Mouse (Mus musculus): ENCODE results near the gene Stxbp1. TPM values are rescaled to one million over a fixed set of nuclear protein-coding genes. Genes with fewer than 3 reads are reported as not detected.

Gene Stxbp1
- polyA plus RNA-seq, 1 experiment from 2014 or later, result 22.3 TPM

GRCm38 (mm10) chr2:32784048-32784681 lies 62.9 kb downstream of the Stxbp1 start, which contains the start of gene Cfap157:
TSS of gene Cfap157 (minus strand) at chr2:32784428.
- no peak for ATAC-seq (ENCODE audit: insufficient number of reproducible peaks, low FRiP score, low TSS enrichment, low read depth)
- Histone ChIP-seq H3K9ac (no peak within 1 kb of the TSS), H3K27me3 (no peaks in the 10 kb centered on the region), H3K4me1 (no peaks in the 10 kb centered on the region), H3K9me3 (replicated peaks) (no peaks in the 10 kb centered on the region), H3K27ac (replicated peaks) (no peak within 1 kb of the TSS), H3K4me3 (replicated peaks) (no peak within 1 kb of the TSS), H3K36me3 (no peaks in the 10 kb centered on the region), H3K4me2 (replicated peaks) (no peak within 1 kb of the TSS)
- 46% methylated on average over 4 of the region's 4 CpGs for WGBS

DNA sequence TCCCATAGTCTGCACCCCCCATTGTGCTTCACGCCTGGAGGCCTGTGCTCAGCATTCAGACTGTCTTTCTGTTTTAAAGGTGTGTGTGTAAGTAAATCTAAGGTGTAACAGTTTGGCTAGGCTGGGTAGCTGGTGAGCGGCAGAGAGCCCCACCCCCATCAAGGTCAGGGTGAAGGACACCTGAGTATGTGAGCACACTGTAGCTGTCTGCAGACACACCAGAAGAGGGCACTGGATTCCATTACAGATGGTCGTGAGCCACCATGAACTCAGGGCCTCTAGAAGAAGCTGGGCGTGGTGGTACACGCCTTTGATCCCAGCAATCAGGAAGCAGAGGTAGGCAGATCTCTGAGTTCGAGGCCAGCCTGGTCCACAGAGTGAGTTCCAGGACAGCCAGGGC lies 65.3 kb downstream of the Stxbp1 start:
- H3K27me3 ChIP-seq, result no peaks in the 10 kb centered on the region
- H3K4me1 ChIP-seq, result no peaks in the 10 kb centered on the region
- no peak overlapping the region for H3K4me3 ChIP-seq (replicated peaks)
- WGBS, result 68% methylated on average over 6 of the region's 6 CpGs
- no peak overlapping the region for H3K9ac ChIP-seq
- no peaks in the 10 kb centered on the region for H3K36me3 ChIP-seq
- H3K9me3 ChIP-seq (replicated peaks), result no peaks in the 10 kb centered on the region
- no peak for ATAC-seq (ENCODE audit: insufficient number of reproducible peaks, low FRiP score, low TSS enrichment, low read depth)
- H3K4me2 ChIP-seq (replicated peaks), result no peak overlapping the region
- H3K27ac ChIP-seq (replicated peaks), result no peak overlapping the region

DNA sequence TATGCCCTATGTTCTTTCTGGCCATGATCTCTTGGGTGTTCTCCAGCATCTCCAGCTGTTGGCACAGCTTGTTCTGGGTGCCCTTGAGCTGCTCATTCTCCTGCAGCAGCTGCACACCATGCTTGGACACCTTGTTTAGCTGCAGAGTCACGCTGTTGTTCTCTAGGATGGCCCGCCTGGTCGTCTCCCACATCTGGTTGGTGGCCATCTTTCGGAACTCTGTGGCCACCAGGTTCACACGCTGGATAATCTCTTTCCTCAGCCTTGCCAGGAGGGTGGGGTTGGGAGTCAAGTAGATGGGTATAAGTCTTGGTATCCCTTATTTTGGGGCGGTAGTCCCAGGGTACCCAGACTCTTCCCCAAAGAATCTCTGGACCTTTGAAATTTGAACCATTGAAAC lies 67.3 kb downstream of the Stxbp1 start:
- no peak for ATAC-seq (ENCODE audit: insufficient number of reproducible peaks, low FRiP score, low TSS enrichment, low read depth)
- H3K36me3 ChIP-seq, result no peaks in the 10 kb centered on the region
- H3K4me3 ChIP-seq (replicated peaks), result no peak overlapping the region
- H3K27ac ChIP-seq (replicated peaks), result no peak overlapping the region
- no peaks in the 10 kb centered on the region for H3K27me3 ChIP-seq
- WGBS, result 91% methylated on average over 6 of the region's 6 CpGs
- no peak overlapping the region for H3K4me2 ChIP-seq (replicated peaks)
- no peaks in the 10 kb centered on the region for H3K9me3 ChIP-seq (replicated peaks)
- H3K4me1 ChIP-seq, result peaks cover 12% of the 10 kb centered on the region
- H3K9ac ChIP-seq, result no peak overlapping the region

- no peak for ATAC-seq (ENCODE audit: insufficient number of reproducible peaks, low FRiP score, low TSS enrichment, low read depth)
- H3K27me3 ChIP-seq, result no peaks in the 10 kb centered on the region
- H3K36me3 ChIP-seq, result no peaks in the 10 kb centered on the region
- no peak overlapping the region for H3K9ac ChIP-seq
- no peaks in the 10 kb centered on the region for H3K9me3 ChIP-seq (replicated peaks)
- H3K4me3 ChIP-seq (replicated peaks), result no peak overlapping the region
- WGBS, result 14% methylated on average over 8 of the region's 8 CpGs
- no peak overlapping the region for H3K27ac ChIP-seq (replicated peaks)
- H3K4me2 ChIP-seq (replicated peaks), result no peak overlapping the region
- H3K4me1 ChIP-seq, result peaks cover 12% of the 10 kb centered on the region
Observed at GRCm38 (mm10) chr2:32779131-32779530, 67.9 kb downstream of the Stxbp1 start.

- ATAC-seq (ENCODE audit: insufficient number of reproducible peaks, low FRiP score, low TSS enrichment, low read depth), result no peak
- H3K9ac ChIP-seq, result no peak overlapping the region
Observed at GRCm38 (mm10) chr2:32778081-32778480, 69.0 kb downstream of the Stxbp1 start.

GRCm38 (mm10) chr2:32776192-32776591 lies 70.9 kb downstream of the Stxbp1 start:
- Histone ChIP-seq H3K4me1 (peaks cover 12% of the 10 kb centered on the region), H3K27me3 (no peaks in the 10 kb centered on the region; the same call in 1 of the 2 replicates), H3K27ac (replicated peaks) (no peak overlapping the region), H3K9ac (peak overlapping the region; percentile 13), H3K9me3 (replicated peaks) (no peaks in the 10 kb centered on the region), H3K4me3 (replicated peaks) (peak overlapping the region; percentile 81), H3K36me3 (no peaks in the 10 kb centered on the region), H3K4me2 (replicated peaks) (peak overlapping the region; percentile 81)
- no peak for ATAC-seq (ENCODE audit: insufficient number of reproducible peaks, low FRiP score, low TSS enrichment, low read depth)
- 21% methylated on average over 22 of the region's 22 CpGs for WGBS

More at GRCm38 (mm10) chr2:32778081-32778480, 69.0 kb downstream of the Stxbp1 start:
- 84% methylated on average over 6 of the region's 6 CpGs for WGBS
- H3K27ac ChIP-seq (replicated peaks), result no peak overlapping the region
- H3K4me1 ChIP-seq, result peaks cover 12% of the 10 kb centered on the region
- H3K4me2 ChIP-seq (replicated peaks), result no peak overlapping the region
- H3K9me3 ChIP-seq (replicated peaks), result no peaks in the 10 kb centered on the region
- no peak overlapping the region for H3K4me3 ChIP-seq (replicated peaks)
- no peaks in the 10 kb centered on the region for H3K27me3 ChIP-seq
- no peaks in the 10 kb centered on the region for H3K36me3 ChIP-seq

- peak within 1 kb of the TSS; percentile 81 for H3K4me2 ChIP-seq (replicated peaks)
- ATAC-seq (ENCODE audit: insufficient number of reproducible peaks, low FRiP score, low TSS enrichment, low read depth), result peak; percentile 95
- no peaks in the 10 kb centered on the region for H3K9me3 ChIP-seq (replicated peaks)
- H3K4me1 ChIP-seq, result peaks cover 12% of the 10 kb centered on the region
- no peaks in the 10 kb centered on the region; the same call in 1 of the 2 replicates for H3K27me3 ChIP-seq
- peak within 1 kb of the TSS; percentile 37 for H3K9ac ChIP-seq
- WGBS, result under 1% methylated on average over 46 of the region's 46 CpGs
- no peak within 1 kb of the TSS; the same call in 1 of the 2 replicates for H3K27ac ChIP-seq (replicated peaks)
- peak within 1 kb of the TSS; percentile 81 for H3K4me3 ChIP-seq (replicated peaks)
- no peaks in the 10 kb centered on the region for H3K36me3 ChIP-seq
Observed at GRCm38 (mm10) chr2:32775359-32776074, 71.5 kb downstream of the Stxbp1 start, which contains the start of the genes Ttc16 and Ptrh1. TSS of gene Ttc16 (minus strand) at chr2:32775633. TSS of gene Ptrh1 (plus strand) at chr2:32775786.

GRCm38 (mm10) chr2:32772626-32773279 lies 74.3 kb downstream of the Stxbp1 start:
- Histone ChIP-seq H3K27ac (replicated peaks) (no peak overlapping the region), H3K27me3 (no peaks in the 10 kb centered on the region; the same call in 1 of the 2 replicates), H3K4me3 (replicated peaks) (no peak overlapping the region), H3K9me3 (replicated peaks) (no peaks in the 10 kb centered on the region), H3K4me1 (peaks cover 12% of the 10 kb centered on the region), H3K36me3 (no peaks in the 10 kb centered on the region), H3K4me2 (replicated peaks) (no peak overlapping the region), H3K9ac (no peak overlapping the region)
- no peak for ATAC-seq (ENCODE audit: insufficient number of reproducible peaks, low FRiP score, low TSS enrichment, low read depth)
- 73% methylated on average over 8 of the region's 8 CpGs for WGBS

DNA sequence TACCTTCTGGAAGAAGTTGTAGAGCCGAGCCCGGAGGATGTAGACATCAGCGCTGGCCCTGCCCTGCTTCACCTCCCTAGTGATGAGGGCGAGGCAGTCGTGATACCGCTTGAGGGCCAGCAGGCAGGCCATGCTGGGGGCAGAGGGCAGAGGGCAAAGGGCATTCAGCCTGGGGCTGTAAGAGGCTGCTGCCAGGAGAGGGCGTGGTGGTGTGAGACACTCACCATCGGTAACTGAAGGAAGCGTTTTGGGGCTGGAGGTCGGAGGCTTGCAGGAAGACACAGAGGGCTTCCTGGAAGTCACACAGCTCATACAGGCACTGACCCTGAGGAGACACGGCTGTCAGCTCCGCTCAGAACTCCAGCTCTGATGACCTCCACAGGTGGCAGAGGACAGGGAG lies 75.2 kb downstream of the Stxbp1 start:
- H3K36me3 ChIP-seq, result no peaks in the 10 kb centered on the region
- no peaks in the 10 kb centered on the region for H3K9me3 ChIP-seq (replicated peaks)
- no peak overlapping the region for H3K4me3 ChIP-seq (replicated peaks)
- no peaks in the 10 kb centered on the region; the same call in 1 of the 2 replicates for H3K27me3 ChIP-seq
- peaks cover 12% of the 10 kb centered on the region for H3K4me1 ChIP-seq
- H3K27ac ChIP-seq (replicated peaks), result no peak overlapping the region
- no peak overlapping the region for H3K4me2 ChIP-seq (replicated peaks)
- 14% methylated on average over 12 of the region's 12 CpGs for WGBS
- no peak overlapping the region for H3K9ac ChIP-seq
- no peak for ATAC-seq (ENCODE audit: insufficient number of reproducible peaks, low FRiP score, low TSS enrichment, low read depth)

- H3K9ac ChIP-seq, result no peak overlapping the region
- 72% methylated on average over 5 of the region's 5 CpGs for WGBS
- no peak for ATAC-seq (ENCODE audit: insufficient number of reproducible peaks, low FRiP score, low TSS enrichment, low read depth)
- H3K4me3 ChIP-seq (replicated peaks), result no peak overlapping the region
- H3K27ac ChIP-seq (replicated peaks), result no peak overlapping the region
- H3K4me2 ChIP-seq (replicated peaks), result no peak overlapping the region
- no peaks in the 10 kb centered on the region; the same call in 1 of the 2 replicates for H3K27me3 ChIP-seq
- no peaks in the 10 kb centered on the region for H3K36me3 ChIP-seq
- H3K4me1 ChIP-seq, result no peaks in the 10 kb centered on the region
- H3K9me3 ChIP-seq (replicated peaks), result no peaks in the 10 kb centered on the region
Observed at GRCm38 (mm10) chr2:32769327-32770085, 77.5 kb downstream of the Stxbp1 start.

All from embryonic facial prominence, embryonic 15.5 days (tissue).